Mouse (Mus musculus) forebrain, embryonic 13.5 days (tissue): ENCODE measurements around the gene Acot7. TPM values are rescaled to one million over a fixed set of nuclear protein-coding genes. Genes with fewer than 3 reads are reported as not detected.
A peak's percentile ranks its signal among the peaks of the same experiment; 100 is the strongest.

Experiments
- ATAC-seq: fragments of 200-750 bp; cut with Nextera tagmentation; 2 replicates; pipeline ENCODE4 v1.8.0; 2017
- H3K27ac ChIP-seq: fragments of 300-500 bp; sonication (generic); 2 replicates; pipeline ENCODE4 v1.5.1; 2015; ENCODE audit warnings: inconsistent platforms, mild to moderate bottlenecking, moderate library complexity
- H3K27me3 ChIP-seq: fragments of 300-500 bp; sonication (generic); 2 replicates; pipeline ENCODE4 v1.6.1; 2015; ENCODE audit warnings: mild to moderate bottlenecking, inconsistent platforms
- H3K36me3 ChIP-seq: fragments of 300-500 bp; sonication (generic); 2 replicates; pipeline ENCODE4 v1.6.1; 2015; ENCODE audit warnings: mild to moderate bottlenecking, inconsistent platforms; ENCODE audit not compliant: poor library complexity, severe bottlenecking
- H3K4me1 ChIP-seq: fragments of 300-500 bp; sonication (generic); 2 replicates; pipeline ENCODE4 v1.6.1; 2015; ENCODE audit warnings: inconsistent platforms
- H3K4me2 ChIP-seq: fragments of 300-500 bp; sonication (generic); 2 replicates; pipeline ENCODE4 v1.6.1; 2015; ENCODE audit warnings: inconsistent platforms, mild to moderate bottlenecking, moderate library complexity
- H3K4me3 ChIP-seq: fragments of 300-500 bp; sonication (generic); 2 replicates; pipeline ENCODE4 v1.5.1; 2015; ENCODE audit warnings: mild to moderate bottlenecking, inconsistent platforms
- H3K9ac ChIP-seq: fragments of 300-500 bp; sonication (generic); 2 replicates; pipeline ENCODE4 v1.6.1; 2015; ENCODE audit warnings: mild to moderate bottlenecking, inconsistent platforms
- H3K9me3 ChIP-seq: fragments of 300-500 bp; sonication (generic); replicated peaks from 2 replicates; pipeline ENCODE4 v1.6.1; 2016; ENCODE audit warnings: inconsistent platforms
- WGBS: fragments of 180-500 bp; shearing (Covaris S2); methylation state at CpG from one replicate; pipeline ENCODE4 v1.1.7; 2015; 5-methylcytosine and 5-hydroxymethylcytosine counted together
- polyA plus RNA-seq: library from polyadenylated mRNA; unstranded; fragments of >200 nt; fragmentation: Nextera tagmentation; extraction: Ambion mirVana; gene quantifications from 2 replicates; pipeline ENCODE4 v1.2.1, GENCODE M21; 2015

The Acot7 gene
- polyA plus RNA-seq, 1 experiment from 2014 or later = 126 TPM

DNA sequence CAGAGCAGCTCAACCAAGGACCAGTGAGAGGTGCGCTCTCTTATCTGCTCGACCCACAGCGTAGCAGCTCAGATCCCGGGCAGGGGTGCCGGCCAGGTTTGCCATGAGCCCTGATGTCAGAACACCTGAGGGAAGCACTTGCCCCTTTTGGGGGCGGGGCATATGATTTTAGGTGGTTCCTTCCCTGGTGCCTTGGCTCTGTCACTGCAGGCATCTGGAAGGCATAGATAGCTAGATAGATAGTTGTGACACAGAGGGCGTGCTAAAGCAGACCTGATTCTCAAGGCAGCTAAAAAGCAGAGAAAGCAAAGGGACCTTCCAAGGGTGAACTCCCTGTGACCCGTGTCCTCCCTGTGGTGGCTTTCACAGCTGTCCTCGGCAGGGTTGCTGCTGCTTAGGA lies 85.2 kb downstream of the Acot7 start:
- H3K4me2 ChIP-seq = no peak overlapping the region
- H3K9ac ChIP-seq = no peak overlapping the region
- WGBS = 75% methylated on average over 9 of the region's 9 CpGs
- no peak overlapping the region for H3K27ac ChIP-seq
- H3K36me3 ChIP-seq = peaks cover 19% of the 10 kb centered on the region
- no peak overlapping the region for H3K4me3 ChIP-seq
- H3K4me1 ChIP-seq = peaks cover 32% of the 10 kb centered on the region
- no peak for ATAC-seq
- no peaks in the 10 kb centered on the region for H3K9me3 ChIP-seq
- no peaks in the 10 kb centered on the region for H3K27me3 ChIP-seq

DNA sequence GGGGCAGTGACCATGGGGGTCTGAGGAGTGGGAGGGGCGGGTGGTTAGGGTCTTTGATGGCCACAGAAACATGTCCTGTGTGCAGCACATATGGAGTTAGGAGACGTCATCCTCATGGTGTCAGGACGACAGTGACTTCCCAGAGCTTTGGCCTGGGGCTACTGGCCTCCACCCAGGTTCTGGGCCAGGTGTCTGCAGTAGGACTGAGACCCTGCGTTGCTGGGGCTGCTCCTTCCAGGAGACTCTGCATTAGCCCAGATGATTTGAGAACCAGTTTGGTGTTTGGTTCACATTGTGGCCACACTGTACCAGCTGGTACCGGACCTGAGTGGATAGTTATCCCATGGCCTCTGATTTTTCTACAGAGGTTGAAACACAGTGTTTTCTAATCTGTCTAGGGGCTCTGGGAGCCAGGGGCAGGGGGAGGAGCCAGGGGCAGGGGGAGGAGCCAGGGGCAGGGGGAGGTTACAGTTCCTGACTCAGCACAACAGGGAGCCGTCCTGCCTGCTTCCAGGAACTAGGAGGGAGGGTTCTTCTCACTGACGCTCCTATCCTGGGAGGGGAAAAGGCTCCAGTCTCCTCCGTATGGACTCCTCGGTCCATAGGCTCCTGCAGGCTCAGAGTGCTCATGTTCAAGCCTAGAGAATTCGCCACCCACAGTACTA lies 85.7 kb downstream of the Acot7 start:
- Histone ChIP-seq H3K27ac (no peak overlapping the region), H3K4me2 (no peak overlapping the region), H3K9me3 (no peaks in the 10 kb centered on the region), H3K27me3 (no peaks in the 10 kb centered on the region), H3K36me3 (peaks cover 19% of the 10 kb centered on the region), H3K4me3 (no peak overlapping the region), H3K4me1 (peaks cover 32% of the 10 kb centered on the region), H3K9ac (no peak overlapping the region)
- WGBS = 32% methylated on average over 10 of the region's 10 CpGs
- ATAC-seq = no peak

- peaks cover 32% of the 10 kb centered on the region for H3K4me1 ChIP-seq
- H3K4me3 ChIP-seq = no peak overlapping the region
- H3K9me3 ChIP-seq = no peaks in the 10 kb centered on the region
- 55% methylated on average over 4 of the region's 4 CpGs for WGBS
- no peaks in the 10 kb centered on the region for H3K27me3 ChIP-seq
- no peak overlapping the region for H3K27ac ChIP-seq
- ATAC-seq = no peak
- H3K4me2 ChIP-seq = no peak overlapping the region
- H3K9ac ChIP-seq = no peak overlapping the region
- peaks cover 19% of the 10 kb centered on the region for H3K36me3 ChIP-seq
These were observed 86.2 kb downstream of the Acot7 start for GRCm38 (mm10) chr4:152264177-152264530.

DNA sequence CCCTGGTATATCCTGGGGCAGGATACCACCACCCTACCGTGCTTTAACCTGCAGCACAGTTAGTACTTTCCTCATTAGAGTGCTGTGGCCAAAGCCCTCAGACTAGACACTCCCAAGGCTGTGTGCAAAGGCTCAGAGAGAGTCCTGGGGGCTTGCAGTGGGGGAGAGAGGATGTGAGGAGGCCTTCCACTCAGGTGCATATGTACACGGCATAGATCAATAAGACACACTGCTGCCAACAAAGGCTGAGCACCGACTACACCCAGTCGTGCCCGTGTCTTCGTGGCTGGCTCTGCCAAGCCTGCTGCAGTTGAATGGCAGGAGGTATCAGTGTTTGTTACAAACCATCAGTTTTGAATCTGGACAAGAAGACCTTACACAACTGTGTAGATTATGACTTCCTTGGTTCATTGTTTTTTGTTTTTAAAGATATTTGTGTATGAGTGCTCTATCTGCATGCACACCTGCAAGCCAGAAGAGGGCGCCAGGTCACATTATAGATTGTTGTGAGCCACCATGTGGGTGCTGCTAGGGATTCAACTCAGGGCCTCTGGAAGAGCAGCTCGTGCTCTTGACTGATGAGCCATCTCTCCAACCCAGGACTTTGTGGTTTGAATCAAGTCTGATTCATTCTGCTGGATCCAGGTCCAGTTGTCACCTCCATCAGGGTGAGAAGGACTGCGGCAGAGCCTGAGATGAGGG lies 87.1 kb downstream of the Acot7 start:
- no peak overlapping the region for H3K4me3 ChIP-seq
- H3K9ac ChIP-seq = no peak overlapping the region
- 92% methylated on average over 9 of the region's 9 CpGs for WGBS
- no peak overlapping the region for H3K4me2 ChIP-seq
- no peaks in the 10 kb centered on the region for H3K27me3 ChIP-seq
- H3K9me3 ChIP-seq = no peaks in the 10 kb centered on the region
- no peak for ATAC-seq
- H3K27ac ChIP-seq = no peak overlapping the region
- H3K4me1 ChIP-seq = peaks cover 32% of the 10 kb centered on the region
- H3K36me3 ChIP-seq = peaks cover 15% of the 10 kb centered on the region

DNA sequence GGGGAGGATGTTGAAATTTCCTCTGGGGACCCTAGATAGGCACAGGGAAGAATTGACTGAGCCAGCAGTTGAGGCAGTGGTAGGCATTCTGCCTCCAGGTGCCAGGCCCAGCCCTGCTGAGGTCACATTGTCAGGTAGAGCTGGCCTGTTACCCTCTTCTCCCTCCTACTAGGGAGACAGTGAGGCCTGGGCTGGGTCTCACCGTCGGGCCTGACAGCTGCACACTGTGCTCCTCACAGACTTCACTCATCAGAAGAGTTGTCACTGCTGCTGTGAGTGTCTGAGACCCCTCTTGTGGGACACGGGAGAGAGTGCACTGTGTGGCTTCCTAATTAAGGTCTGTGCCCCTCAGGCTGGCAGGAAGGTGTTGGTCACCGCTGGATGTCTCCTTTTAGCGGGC lies 87.9 kb downstream of the Acot7 start:
- Histone ChIP-seq H3K4me3 (no peak overlapping the region), H3K4me1 (peaks cover 32% of the 10 kb centered on the region), H3K9ac (no peak overlapping the region), H3K27ac (0 out of 2 replicates have a peak overlapping the region, but pooled peaks have one; percentile 31), H3K9me3 (no peaks in the 10 kb centered on the region), H3K4me2 (no peak overlapping the region), H3K36me3 (peaks cover 8% of the 10 kb centered on the region; the same call in 1 of the 2 replicates), H3K27me3 (no peaks in the 10 kb centered on the region)
- WGBS = 45% methylated on average over 5 of the region's 5 CpGs
- no peak for ATAC-seq

GRCm38 (mm10) chr4:152266236-152266895 lies 88.4 kb downstream of the Acot7 start:
- Histone ChIP-seq H3K4me3 (no peak overlapping the region), H3K4me2 (no peak overlapping the region), H3K27me3 (0 out of 2 replicates have a peak, but pooled peaks cover 2% of the 10 kb centered on the region), H3K9ac (no peak overlapping the region), H3K27ac (0 out of 2 replicates have a peak overlapping the region, but pooled peaks have one; percentile 4), H3K4me1 (peaks cover 31% of the 10 kb centered on the region), H3K36me3 (peaks cover 4% of the 10 kb centered on the region; the same call in 1 of the 2 replicates), H3K9me3 (no peaks in the 10 kb centered on the region)
- WGBS = 62% methylated on average over 10 of the region's 10 CpGs
- no peak for ATAC-seq

- Histone ChIP-seq H3K36me3 (peaks cover 9% of the 10 kb centered on the region; the same call in 1 of the 2 replicates), H3K9ac (no peak overlapping the region), H3K4me1 (peaks cover 31% of the 10 kb centered on the region), H3K27ac (0 out of 2 replicates have a peak overlapping the region, but pooled peaks have one; percentile 6), H3K4me3 (no peak overlapping the region), H3K9me3 (no peaks in the 10 kb centered on the region), H3K4me2 (no peak overlapping the region), H3K27me3 (peaks cover 15% of the 10 kb centered on the region; the same call in 1 of the 2 replicates)
- 77% methylated on average over 13 of the region's 13 CpGs for WGBS
- ATAC-seq = peak; percentile 57; the same call in 1 of the 2 replicates
These were observed 89.9 kb downstream of the Acot7 start for GRCm38 (mm10) chr4:152267748-152268369.

GRCm38 (mm10) chr4:152269967-152270366 lies 92.0 kb downstream of the Acot7 start:
- Histone ChIP-seq H3K4me2 (no peak overlapping the region), H3K27ac (no peak overlapping the region), H3K4me3 (no peak overlapping the region), H3K27me3 (peaks cover 29% of the 10 kb centered on the region), H3K4me1 (peaks cover 38% of the 10 kb centered on the region), H3K9me3 (no peaks in the 10 kb centered on the region), H3K9ac (no peak overlapping the region), H3K36me3 (0 out of 2 replicates have a peak, but pooled peaks cover 9% of the 10 kb centered on the region)
- WGBS = 89% methylated on average over 13 of the region's 13 CpGs
- ATAC-seq = no peak

GRCm38 (mm10) chr4:152270599-152270998 lies 92.7 kb downstream of the Acot7 start:
- 69% methylated on average over 9 of the region's 9 CpGs for WGBS
- Histone ChIP-seq H3K9me3 (no peaks in the 10 kb centered on the region), H3K4me3 (no peak overlapping the region), H3K4me2 (no peak overlapping the region), H3K27me3 (peaks cover 36% of the 10 kb centered on the region), H3K9ac (no peak overlapping the region), H3K4me1 (peaks cover 42% of the 10 kb centered on the region), H3K36me3 (0 out of 2 replicates have a peak, but pooled peaks cover 4% of the 10 kb centered on the region), H3K27ac (no peak overlapping the region; the same call in 1 of the 2 replicates)
- no peak for ATAC-seq

DNA sequence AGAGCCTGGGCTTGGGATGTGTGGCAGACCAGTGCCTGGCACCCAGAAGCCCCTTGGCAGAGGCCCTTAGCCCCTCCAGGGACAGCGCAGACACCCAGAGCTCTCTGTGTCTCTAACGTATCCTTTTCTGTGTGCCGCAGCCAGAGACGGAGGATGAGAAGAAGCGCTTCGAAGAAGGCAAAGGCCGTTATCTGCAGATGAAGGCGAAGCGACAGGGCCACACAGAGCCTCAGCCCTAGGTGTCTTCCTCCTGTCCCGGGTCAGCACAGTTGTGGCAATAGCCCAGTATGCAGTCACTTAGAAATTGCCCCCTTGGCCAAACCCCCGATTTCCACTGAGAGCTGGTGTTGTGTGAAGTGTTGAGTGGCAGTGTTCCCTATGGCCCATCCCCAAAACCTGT lies 93.4 kb downstream of the Acot7 start:
- peaks cover 42% of the 10 kb centered on the region for H3K27me3 ChIP-seq
- WGBS = 91% methylated on average over 11 of the region's 11 CpGs

DNA sequence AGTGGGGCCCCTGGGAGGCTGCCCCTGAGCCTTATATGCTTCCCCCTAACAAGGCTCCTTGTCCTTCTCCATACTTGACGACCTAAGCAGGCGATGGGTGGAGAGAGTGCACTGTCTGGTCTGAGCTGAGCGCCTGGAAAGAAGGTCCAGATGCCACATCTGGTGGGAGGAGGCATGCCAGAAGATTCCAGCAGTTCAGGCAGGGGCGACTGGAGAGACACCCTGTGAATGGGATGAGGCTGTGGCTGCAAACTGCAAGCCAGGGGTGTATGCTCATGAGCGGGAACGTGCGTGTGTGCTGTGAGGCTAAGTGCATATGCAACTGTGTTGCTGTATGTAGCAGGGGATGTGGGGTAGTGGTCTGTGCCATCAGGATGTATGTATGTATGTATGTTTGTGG lies 94.1 kb downstream of the Acot7 start:
- WGBS = 76% methylated on average over 7 of the region's 7 CpGs
- Histone ChIP-seq H3K9ac (no peak overlapping the region), H3K4me2 (no peak overlapping the region), H3K27me3 (peaks cover 49% of the 10 kb centered on the region), H3K4me3 (no peak overlapping the region), H3K36me3 (0 out of 2 replicates have a peak, but pooled peaks cover 4% of the 10 kb centered on the region), H3K9me3 (no peaks in the 10 kb centered on the region), H3K27ac (no peak overlapping the region), H3K4me1 (peaks cover 32% of the 10 kb centered on the region)
- no peak for ATAC-seq

More for the DNA sequence above, 93.4 kb downstream of the Acot7 start:
- Histone ChIP-seq H3K36me3 (0 out of 2 replicates have a peak, but pooled peaks cover 4% of the 10 kb centered on the region), H3K4me3 (no peak overlapping the region), H3K4me2 (no peak overlapping the region), H3K27ac (no peak overlapping the region), H3K4me1 (peaks cover 35% of the 10 kb centered on the region), H3K9me3 (no peaks in the 10 kb centered on the region), H3K9ac (no peak overlapping the region)
- no peak for ATAC-seq
